Comparison of ENCODE assay signal across 14 mouse cellular contexts in the genomic region with DNA sequence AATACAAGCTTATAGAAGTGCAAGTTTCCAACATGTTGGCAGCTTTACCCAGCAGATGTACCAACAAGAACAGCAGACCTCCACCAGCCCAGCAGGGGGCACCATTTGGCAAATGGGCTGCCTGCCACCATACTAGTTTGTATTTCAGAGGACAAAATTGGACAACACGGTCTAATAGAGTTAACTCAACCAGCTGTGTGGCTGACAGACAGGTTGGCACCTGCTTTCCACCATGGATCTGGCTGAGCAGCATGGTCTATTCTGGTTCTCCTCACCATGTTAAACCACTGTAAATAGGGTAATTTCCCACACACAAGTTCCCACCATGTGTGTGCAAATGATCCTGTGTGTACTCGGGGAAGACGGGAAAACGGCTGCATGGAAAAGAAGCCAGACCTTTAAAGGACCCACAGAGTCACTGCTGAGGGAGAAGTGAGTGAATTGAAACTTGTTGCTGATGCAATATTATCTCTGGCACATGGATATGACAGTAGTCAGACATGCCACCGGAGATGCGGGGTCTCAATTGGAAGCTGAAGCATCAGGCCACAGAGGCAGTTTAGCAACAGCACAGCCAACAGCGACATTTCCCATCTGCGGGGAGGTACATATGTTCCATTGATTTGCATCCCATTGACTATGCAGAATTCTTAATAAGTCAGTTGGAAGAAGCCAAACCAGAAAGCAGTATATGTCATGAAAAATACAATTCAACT.
DNase-seq lines count a peak whose midpoint lies in the region; ATAC-seq and TF ChIP-seq lines count a peak whose summit lies in the region.
"Had no signal": no experiment of that assay in that cellular context is flagged by ENCODE, and none has a peak within 500 bp of the region (broad histone marks: within the 10 kb centered on the region; RNA-seq: fewer than 3 reads in every experiment).

No protein-coding gene starts in this region.

- peak; percentile 81 for ATAC-seq in forebrain, postnatal 0 days

- peak; percentile 52 for TF ChIP-seq CTCF in forebrain, postnatal 0 days (IDR thresholded peaks at IDR 0.05; ENCODE audit: low read depth)

- no peak overlapping the region for H3K27ac ChIP-seq in forebrain, postnatal 0 days (ENCODE audit: low read depth, low read length)
- H3K27ac ChIP-seq: heart, adult 2 months; stomach, postnatal 0 days had no signal

- H3K9ac ChIP-seq in forebrain, postnatal 0 days, result no peak overlapping the region

- intact Hi-C loops in left cerebral cortex, postnatal 4 days (cut with DNase I), result no loop called here

- no peak overlapping the region for H3K4me3 ChIP-seq in forebrain, postnatal 0 days (ENCODE audit: low read depth, low read length)
- H3K4me3 ChIP-seq: heart, adult 2 months had no signal

- H3K9me3 ChIP-seq in forebrain, postnatal 0 days (ENCODE audit: low read length), result no peaks in the 10 kb centered on the region

- H3K27me3 ChIP-seq in forebrain, postnatal 0 days (ENCODE audit: insufficient read depth, low read length), result no peaks in the 10 kb centered on the region

- DNase-seq in adrenal gland, postnatal 10 days, result peak; percentile 9
- DNase-seq in adrenal gland, postnatal 14 days, result no peak
- peak; percentile 87 for DNase-seq in left cerebral cortex, postnatal 4 days
- no peak for DNase-seq in left cerebral cortex, adult 8-10 months (ENCODE audit: low spot score in 2 of 2)
- DNase-seq in cerebellum, adult 11-12 months, result peak; percentile 63
- DNase-seq in forebrain, postnatal 0 days, result peak; percentile 79
- DNase-seq in spleen, postnatal 14 days (ENCODE audit: low spot score in 2 of 2), result no peak
- no peak for DNase-seq in lung, postnatal 10 days
- DNase-seq: adrenal gland, postnatal 25 days; embryo, embryonic 11 days; heart, adult 2 months; kidney, postnatal 10 days; lung, adult 2 months had no signal

- H3K4me1 ChIP-seq in forebrain, postnatal 0 days (ENCODE audit: insufficient read depth), result no peaks in the 10 kb centered on the region

- WGBS in forebrain, postnatal 0 days, result 49% methylated on average over 8 of the region's 8 CpGs

- no peak overlapping the region for H3K4me2 ChIP-seq in forebrain, postnatal 0 days (ENCODE audit: low read depth)

- no peaks in the 10 kb centered on the region for H3K36me3 ChIP-seq in forebrain, postnatal 0 days (ENCODE audit: insufficient read depth)

Comparison
In these comparisons a context has a peak if more than half of its experiments do, and no peak if none do; other contexts are left out.
1. DNase-seq: peak in adrenal gland, postnatal 10 days (single experiment), left cerebral cortex, postnatal 4 days (single experiment), cerebellum, adult 11-12 months (single experiment) and forebrain, postnatal 0 days (single experiment); none in adrenal gland, postnatal 14 days (single experiment), left cerebral cortex, adult 8-10 months (0 of 2), spleen, postnatal 14 days (0 of 2) and lung, postnatal 10 days (single experiment).